Mouse (Mus musculus) layer of hippocampus, postnatal 10 days (tissue): Measurements from ENCODE around the gene Josd2. TPM values are rescaled to one million over a fixed set of nuclear protein-coding genes. Genes with fewer than 3 reads are reported as not detected.

Source experiments
- DNase-seq, 2 experiments: peaks; one replicate each; pipeline ENCODE4 v3.0.0; 2021; ENCODE audit warnings: low spot score in 2 of 2
- microRNA-seq, 2 experiments: library from miRNA; unstranded; fragments of <30 nt; microRNA quantifications; one replicate each; pipeline ENCODE4 v1.2.0; 2021
- total RNA-seq, 2 experiments: library from RNA; stranded (reverse); gene quantifications; 2 replicates each; pipeline ENCODE4 v1.2.3; 2021

Gene Josd2
- total RNA-seq, 2 experiments from 2014 or later, result 38.7 to 41.1 TPM

DNA sequence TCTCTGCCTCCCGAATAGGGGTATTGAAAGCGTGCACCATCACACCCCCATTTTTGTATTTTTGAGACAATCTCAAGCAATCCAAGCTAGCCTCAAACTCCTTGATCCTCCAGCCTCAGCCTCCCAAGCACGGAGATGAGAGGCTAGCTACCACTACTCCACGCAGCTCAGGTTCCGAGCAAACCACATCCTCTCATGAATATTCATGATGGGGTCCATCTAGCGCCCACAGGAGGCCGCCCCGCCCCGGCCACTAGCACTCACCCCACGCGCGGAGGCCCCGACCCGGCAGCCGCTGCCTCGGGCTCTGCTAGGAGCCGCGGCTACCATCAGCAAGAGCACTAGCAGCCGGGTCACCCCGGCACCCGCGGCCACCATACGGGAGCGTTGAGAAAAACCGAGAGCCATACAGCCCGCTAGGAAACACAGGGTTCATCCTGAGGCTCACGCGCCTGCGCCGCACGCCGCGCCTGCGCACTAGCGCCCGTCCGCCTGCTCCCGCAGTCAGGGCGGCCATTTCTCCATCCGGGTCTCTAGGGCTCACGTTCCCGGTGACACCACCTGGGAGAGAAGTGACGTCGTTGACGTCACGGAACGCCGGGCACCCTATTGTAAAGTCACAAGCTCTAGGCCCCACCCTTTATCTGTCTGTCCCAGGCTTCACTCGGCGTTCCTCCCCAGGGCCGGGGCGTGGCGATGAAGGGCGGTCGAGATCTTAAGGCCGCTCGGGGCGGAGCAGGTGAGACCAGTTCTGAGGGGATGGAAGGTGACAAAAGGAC is 28.4 kb downstream of the Josd2 start, which contains the start of the genes Emc10 and Fam71e1:
Emc10 (minus strand) TSS at position 538 of the 779 bp plus-strand sequence.
Fam71e1 (plus strand) TSS at position 590 of the 779 bp plus-strand sequence.
- peak; percentile 97 to 98 for DNase-seq

DNA sequence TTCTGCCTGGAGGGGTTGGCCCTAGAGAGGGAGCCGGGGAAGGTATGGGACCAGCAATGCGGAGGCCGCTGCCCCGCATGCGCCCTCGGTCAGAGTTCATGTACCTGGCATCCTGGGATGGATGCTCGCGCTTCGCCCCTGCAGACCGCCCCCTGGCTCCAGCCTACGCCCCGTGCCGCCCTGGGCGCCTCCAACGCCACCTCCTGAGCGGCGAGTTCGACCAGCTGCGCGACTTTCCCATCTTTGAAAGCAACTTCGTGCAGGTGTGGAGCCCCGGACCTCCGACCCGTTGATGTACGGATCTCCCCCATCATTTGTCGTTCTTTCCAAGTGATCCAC is 29.0 kb downstream of the Josd2 start:
- DNase-seq, result no peak

- DNase-seq, result no peak
Observed at GRCm38 (mm10) chr7:44497361-44498055, 29.7 kb downstream of the Josd2 start.

DNA sequence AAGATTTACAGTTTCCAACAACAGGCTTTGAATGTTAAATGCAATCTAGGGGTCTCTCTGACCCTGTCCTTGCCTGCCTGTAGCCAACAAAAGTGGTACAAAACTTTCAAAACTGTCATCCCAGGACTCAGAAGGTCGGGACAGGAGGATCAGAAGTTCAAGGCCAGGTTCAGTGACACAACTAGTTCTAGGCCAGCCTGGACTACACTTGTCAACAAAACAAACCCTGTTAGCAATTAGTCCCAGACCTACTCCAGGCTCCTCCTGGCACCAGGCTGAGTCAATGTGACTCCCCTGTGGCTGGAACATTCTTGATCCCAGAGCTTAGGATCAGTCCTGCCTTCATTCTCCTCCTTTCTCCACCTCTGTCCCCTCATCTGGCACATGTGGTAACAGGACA is 31.1 kb downstream of the Josd2 start:
- no peak for DNase-seq

DNA sequence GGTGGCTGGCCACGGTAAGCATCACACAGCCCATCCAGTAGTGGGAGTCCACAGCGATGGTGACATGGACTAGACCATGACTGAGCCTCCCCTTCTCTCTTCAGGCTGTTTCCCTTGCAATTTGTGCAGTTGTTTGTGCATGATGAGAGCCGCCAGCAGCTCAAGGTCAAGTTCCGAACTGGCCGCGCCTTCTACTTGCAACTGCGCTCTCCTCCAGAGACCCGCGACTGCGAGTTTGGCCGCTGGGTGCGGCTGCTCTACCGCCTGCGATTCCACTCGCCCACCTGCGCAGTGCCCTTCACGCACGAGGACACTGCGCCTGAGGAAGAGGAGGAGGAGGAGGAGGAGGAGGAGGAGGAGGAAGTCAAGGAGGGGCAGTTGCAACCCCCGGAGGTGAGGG is 32.3 kb downstream of the Josd2 start:
- DNase-seq, result no peak

GRCm38 (mm10) chr7:44501563-44502115 is 33.9 kb downstream of the Josd2 start:
- DNase-seq, result peak; percentile 83 to 85

DNA sequence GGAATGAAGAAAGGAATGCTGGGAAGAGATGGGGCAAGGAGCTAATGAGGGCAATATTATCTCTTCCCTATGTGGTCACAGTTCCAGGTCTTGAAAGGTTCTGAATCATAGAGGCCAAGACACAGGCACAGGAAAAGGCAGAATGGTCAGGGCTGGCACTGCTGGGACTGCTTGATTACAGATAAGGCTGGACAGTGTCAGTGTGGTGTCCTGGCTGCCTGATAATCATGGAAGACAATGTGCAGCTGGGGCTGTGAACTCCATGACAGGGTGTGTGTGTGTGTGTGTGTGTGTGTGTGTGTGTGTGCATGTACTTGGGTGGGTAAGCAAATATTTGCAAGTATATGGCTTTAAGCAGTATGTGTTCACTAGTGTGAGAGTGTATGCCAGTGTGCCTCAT is 39.7 kb downstream of the Josd2 start:
- no peak for DNase-seq

GRCm38 (mm10) chr7:44519240-44519913 is 51.6 kb downstream of the Josd2 start:
- no peak for DNase-seq

DNA sequence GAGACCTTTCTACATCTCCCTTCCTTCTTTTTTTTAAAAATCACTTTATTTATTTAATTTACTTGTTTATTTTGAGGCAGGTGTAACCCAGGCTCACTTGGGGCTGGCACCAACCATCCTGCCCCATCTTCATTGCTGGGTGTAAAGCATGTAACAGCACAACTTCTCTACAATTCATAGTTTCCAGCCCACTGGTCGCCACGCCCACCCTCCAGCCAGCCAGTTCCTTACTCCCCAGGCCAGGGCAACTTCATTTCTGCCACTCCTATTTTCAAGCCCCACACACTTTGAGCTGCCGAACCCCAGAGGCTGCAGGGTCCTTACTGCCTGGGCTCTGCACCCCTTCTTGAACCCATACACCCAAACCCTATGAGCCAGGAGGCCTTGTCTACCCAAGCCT is 53.2 kb downstream of the Josd2 start:
- DNase-seq, result no peak

Small RNA genes within 50 kb of the gene (microRNA-seq; reads per million reads assigned to microRNA genes)
- gene Mir7052, result 0.67 to 2.4 reads per million in 2 experiments

Other genes starting within 250 kb of the Josd2 start
- gene Klk1, start 242.6 kb upstream of the Josd2 start, total RNA-seq, result not detected
- not detected for gene Gm36864, start 231.8 kb upstream of the Josd2 start, total RNA-seq
- gene 1700028J19Rik, start 221.3 kb upstream of the Josd2 start, total RNA-seq, result 1 to 10 TPM; 1.3 to 2.1 TPM
- 100 to 1,000 TPM; 117 to 139 TPM for gene 2410002F23Rik, start 221.3 kb upstream of the Josd2 start, total RNA-seq
- not detected for gene Acp4, start 210.6 kb upstream of the Josd2 start, total RNA-seq
- gene Gm15517, start 206.5 kb upstream of the Josd2 start, total RNA-seq, result not detected
- 1 to 10 TPM; 1.9 TPM for gene Clec11a, start 161.1 kb upstream of the Josd2 start, total RNA-seq
- 100 to 1,000 TPM; 439 to 476 TPM for gene Shank1, start 157.7 kb upstream of the Josd2 start, total RNA-seq
- 10 to 100 TPM; 84.0 to 90.2 TPM for gene Syt3, start 83.9 kb upstream of the Josd2 start, total RNA-seq
- 1 to 10 TPM; 4.3 to 5.0 TPM for gene 1700008O03Rik, start 82.2 kb upstream of the Josd2 start, total RNA-seq
- 100 to 1,000 TPM; 338 to 365 TPM for gene Lrrc4b, start 39.0 kb upstream of the Josd2 start, total RNA-seq
- 10 to 100 TPM; 13.0 to 16.5 TPM for gene Aspdh, start 2.6 kb upstream of the Josd2 start, total RNA-seq
- 100 to 1,000 TPM; 157 to 169 TPM for gene Emc10, start 28.5 kb downstream of the Josd2 start, total RNA-seq
- gene Fam71e1, start 28.6 kb downstream of the Josd2 start, total RNA-seq, result 10 to 100 TPM; 27.6 to 33.3 TPM
- under 1 TPM; 0.11 to 0.18 TPM for gene Mybpc2, start 56.7 kb downstream of the Josd2 start, total RNA-seq
- gene Spib, start 64.1 kb downstream of the Josd2 start, total RNA-seq, result under 1 TPM in 1 of 2 experiments, not detected in 1; 0.11 TPM
- 10 to 100 TPM; 10.3 to 13.6 TPM for gene Pold1, start 80.9 kb downstream of the Josd2 start, total RNA-seq
- gene Nr1h2, start 86.0 kb downstream of the Josd2 start, total RNA-seq, result 10 to 100 TPM; 58.3 to 67.3 TPM
- under 1 TPM in 1 of 2 experiments, not detected in 1; 0.98 TPM for gene Napsa, start 104.4 kb downstream of the Josd2 start, total RNA-seq
- gene Kcnc3, start 122.7 kb downstream of the Josd2 start, total RNA-seq, result 100 to 1,000 TPM in 1 of 2 experiments, 10 to 100 TPM in 1; 93.0 to 106 TPM
- 10 to 100 TPM; 17.6 to 17.9 TPM for gene Myh14, start 202.9 kb downstream of the Josd2 start, total RNA-seq
- gene Izumo2, start 240.8 kb downstream of the Josd2 start, total RNA-seq, result not detected